In the genomic region with DNA sequence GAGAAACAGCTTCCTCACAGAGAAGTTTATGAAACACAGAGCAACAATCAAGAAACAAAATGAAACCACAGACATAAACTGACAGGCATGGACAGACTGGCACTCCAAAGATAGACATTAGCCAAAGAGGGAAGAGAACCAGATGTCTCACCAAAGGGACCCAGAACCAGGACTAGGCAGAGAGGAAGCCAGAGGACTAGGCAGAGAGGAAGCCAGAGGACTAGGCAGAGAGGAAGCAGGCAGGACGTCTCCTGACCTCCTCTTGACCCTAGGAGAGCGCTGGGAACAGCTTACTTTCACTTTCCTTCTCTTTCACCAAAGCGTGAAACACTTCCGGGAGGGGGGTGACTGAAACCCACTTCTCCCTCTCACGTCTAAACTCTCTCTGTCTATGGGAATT, we compare ENCODE assay signal across 8 mouse cellular contexts. TPM values are rescaled to one million over a fixed set of nuclear protein-coding genes. Genes with fewer than 3 reads are reported as not detected.
DNase-seq lines count a peak whose midpoint lies in the region; ATAC-seq and TF ChIP-seq lines count a peak whose summit lies in the region.
"Had no signal": no experiment of that assay in that cellular context is flagged by ENCODE, and none has a peak within 500 bp of the region (broad histone marks: within the 10 kb centered on the region; RNA-seq: fewer than 3 reads in every experiment).

No protein-coding gene starts in this region.

- no peaks in the 10 kb centered on the region for H3K27me3 ChIP-seq in G1E (ENCODE audit: insufficient read depth, low read length)
- no peaks in the 10 kb centered on the region for H3K27me3 ChIP-seq in heart, embryonic 12.5 days (replicated peaks)
- no peaks in the 10 kb centered on the region for H3K27me3 ChIP-seq in limb, embryonic 10.5 days (ENCODE audit: low read depth, poor library complexity, severe bottlenecking)
- H3K27me3 ChIP-seq in forebrain, embryonic 12.5 days: no peaks in the 10 kb centered on the region
- H3K27me3 ChIP-seq: midbrain, embryonic 12.5 days had no signal

- TF ChIP-seq CTCF in G1E (IDR thresholded peaks at IDR 0.05; ENCODE audit: low read depth, low read length): no peak

- DNase-seq in G1E (ENCODE audit: low spot score): no peak
- peak; percentile 77 for DNase-seq in adrenal gland, postnatal 14 days
- DNase-seq in limb, embryonic 10.5 days (ENCODE audit: low spot score): peak; percentile 36
- peak; percentile 50 for DNase-seq in mesoderm, embryonic 11.5 days (ENCODE audit: low read depth, low spot score)
- DNase-seq in thymus, postnatal 25 days: peak; percentile 69

- H3K4me2 ChIP-seq in heart, embryonic 12.5 days: peak overlapping the region; percentile 63
- no peak overlapping the region for H3K4me2 ChIP-seq in forebrain, embryonic 12.5 days
- H3K4me2 ChIP-seq: midbrain, embryonic 12.5 days had no signal

- no peak overlapping the region for H3K27ac ChIP-seq in heart, embryonic 12.5 days (ENCODE audit: poor library complexity, severe bottlenecking)
- no peak overlapping the region for H3K27ac ChIP-seq in limb, embryonic 10.5 days
- no peak overlapping the region for H3K27ac ChIP-seq in forebrain, embryonic 12.5 days
- H3K27ac ChIP-seq: midbrain, embryonic 12.5 days had no signal

- 4% methylated on average over 5 of the region's 5 CpGs for WGBS in heart, embryonic 12.5 days
- WGBS in limb, embryonic 10.5 days: 1% methylated on average over 5 of the region's 5 CpGs
- WGBS in forebrain, embryonic 12.5 days: 11% methylated on average over 5 of the region's 5 CpGs

- ATAC-seq in G1E (ENCODE audit: extremely low read depth, insufficient number of reproducible peaks, low FRiP score, poor library complexity, severe bottlenecking): peak; percentile 73
- no peak for ATAC-seq in heart, embryonic 12.5 days (ENCODE audit: insufficient number of reproducible peaks, low FRiP score)
- ATAC-seq in forebrain, embryonic 12.5 days (ENCODE audit: low FRiP score): no peak

- H3K36me3 ChIP-seq in G1E (replicated peaks): no peaks in the 10 kb centered on the region
- H3K36me3 ChIP-seq in heart, embryonic 12.5 days: no peaks in the 10 kb centered on the region
- no peaks in the 10 kb centered on the region for H3K36me3 ChIP-seq in limb, embryonic 10.5 days
- no peaks in the 10 kb centered on the region for H3K36me3 ChIP-seq in forebrain, embryonic 12.5 days (replicated peaks)
- H3K36me3 ChIP-seq: midbrain, embryonic 12.5 days had no signal

- no peak overlapping the region for H3K9ac ChIP-seq in heart, embryonic 12.5 days
- H3K9ac ChIP-seq in forebrain, embryonic 12.5 days: no peak overlapping the region
- H3K9ac ChIP-seq: midbrain, embryonic 12.5 days had no signal

- no peaks in the 10 kb centered on the region for H3K9me3 ChIP-seq in G1E (replicated peaks)
- no peaks in the 10 kb centered on the region for H3K9me3 ChIP-seq in heart, embryonic 12.5 days (replicated peaks)
- no peaks in the 10 kb centered on the region for H3K9me3 ChIP-seq in limb, embryonic 10.5 days (replicated peaks)
- no peaks in the 10 kb centered on the region for H3K9me3 ChIP-seq in forebrain, embryonic 12.5 days
- H3K9me3 ChIP-seq: midbrain, embryonic 12.5 days had no signal

- H3K4me1 ChIP-seq in G1E (ENCODE audit: insufficient read depth, low read depth, low read length): peaks cover 34% of the 10 kb centered on the region
- no peaks in the 10 kb centered on the region for H3K4me1 ChIP-seq in heart, embryonic 12.5 days (replicated peaks)
- peaks cover 7% of the 10 kb centered on the region for H3K4me1 ChIP-seq in limb, embryonic 10.5 days
- no peaks in the 10 kb centered on the region for H3K4me1 ChIP-seq in forebrain, embryonic 12.5 days

- peak overlapping the region; percentile 66 for H3K4me3 ChIP-seq in G1E (ENCODE audit: low read depth, low read length)
- H3K4me3 ChIP-seq in heart, embryonic 12.5 days: peak overlapping the region; percentile 26
- H3K4me3 ChIP-seq in limb, embryonic 10.5 days: peak overlapping the region; percentile 27; the same call in 1 of the 2 replicates
- H3K4me3 ChIP-seq in forebrain, embryonic 12.5 days (replicated peaks): no peak overlapping the region
- H3K4me3 ChIP-seq: midbrain, embryonic 12.5 days had no signal

RNA-seq across cellular contexts. Expression of gene Ccdc88b, which starts 11.3 kb away (rescaled TPM):
- total RNA-seq in G1E (2014; fragmentation: Nextera tagmentation): 14.6 and 18.8 TPM in 2 replicates
- 54.3 and 65.7 TPM in 2 replicates for total RNA-seq in G1E (2017)
- 102 and 124 TPM in 2 replicates for polyA plus RNA-seq in G1E (2012)
- 2.4 and 4.7 TPM in 2 replicates for total RNA-seq in adrenal gland, postnatal 14 days (2021)
- 0.47 and 0.55 TPM in 2 replicates for polyA plus RNA-seq in heart, embryonic 12.5 days (2016; fragmentation: Nextera tagmentation; extraction: Ambion mirVana)
- 0.15 and 0.61 TPM in 2 replicates for polyA plus RNA-seq in limb, embryonic 10.5 days (2016; fragmentation: Nextera tagmentation; extraction: Ambion mirVana)
- polyA plus RNA-seq in forebrain, embryonic 12.5 days (2016; fragmentation: Nextera tagmentation; extraction: Ambion mirVana): 0.43 and 1.1 TPM in 2 replicates

RNA-seq across cellular contexts. Expression of gene Rps6ka4, which starts 28.9 kb away (rescaled TPM):
- total RNA-seq in G1E (2014; fragmentation: Nextera tagmentation) (3.6 and 9.6 TPM in 2 replicates), G1E (2017) (7.2 and 9.8 TPM in 2 replicates)
- 29.5 and 37.6 TPM in 2 replicates for polyA plus RNA-seq in G1E (2012)
- 21.4 and 21.7 TPM in 2 replicates for total RNA-seq in adrenal gland, postnatal 14 days (2021)
- polyA plus RNA-seq in heart, embryonic 12.5 days (2016; fragmentation: Nextera tagmentation; extraction: Ambion mirVana): 14.8 and 19.3 TPM in 2 replicates
- 2.8 and 4.8 TPM in 2 replicates for polyA plus RNA-seq in limb, embryonic 10.5 days (2016; fragmentation: Nextera tagmentation; extraction: Ambion mirVana)
- polyA plus RNA-seq in forebrain, embryonic 12.5 days (2016; fragmentation: Nextera tagmentation; extraction: Ambion mirVana): 6.2 and 8.2 TPM in 2 replicates

RNA-seq across cellular contexts. Expression of gene Trmt112, which starts 40.1 kb away (rescaled TPM):
- 191 and 244 TPM in 2 replicates for total RNA-seq in G1E (2014; fragmentation: Nextera tagmentation)
- total RNA-seq in G1E (2017): 286 and 298 TPM in 2 replicates
- polyA plus RNA-seq in G1E (2012): 261 and 287 TPM in 2 replicates
- 76.6 and 79.0 TPM in 2 replicates for total RNA-seq in adrenal gland, postnatal 14 days (2021)
- 85.9 and 92.9 TPM in 2 replicates for polyA plus RNA-seq in heart, embryonic 12.5 days (2016; fragmentation: Nextera tagmentation; extraction: Ambion mirVana)
- polyA plus RNA-seq in limb, embryonic 10.5 days (2016; fragmentation: Nextera tagmentation; extraction: Ambion mirVana): 157 and 168 TPM in 2 replicates
- 137 and 138 TPM in 2 replicates for polyA plus RNA-seq in forebrain, embryonic 12.5 days (2016; fragmentation: Nextera tagmentation; extraction: Ambion mirVana)

RNA-seq across cellular contexts. Expression of gene Prdx5, which starts 40.6 kb away (rescaled TPM):
- total RNA-seq in G1E (2014; fragmentation: Nextera tagmentation) (53.7 and 59.2 TPM in 2 replicates), G1E (2017) (210 and 225 TPM in 2 replicates)
- 208 and 211 TPM in 2 replicates for polyA plus RNA-seq in G1E (2012)
- 420 and 426 TPM in 2 replicates for total RNA-seq in adrenal gland, postnatal 14 days (2021)
- 202 and 218 TPM in 2 replicates for polyA plus RNA-seq in heart, embryonic 12.5 days (2016; fragmentation: Nextera tagmentation; extraction: Ambion mirVana)
- polyA plus RNA-seq in limb, embryonic 10.5 days (2016; fragmentation: Nextera tagmentation; extraction: Ambion mirVana): 122 and 131 TPM in 2 replicates
- 148 and 160 TPM in 2 replicates for polyA plus RNA-seq in forebrain, embryonic 12.5 days (2016; fragmentation: Nextera tagmentation; extraction: Ambion mirVana)

RNA-seq across cellular contexts. Expression of gene Esrra, which starts 52.3 kb away (rescaled TPM):
- total RNA-seq in G1E (2014; fragmentation: Nextera tagmentation): 10.0 and 17.9 TPM in 2 replicates
- total RNA-seq in G1E (2017): 21.1 and 25.6 TPM in 2 replicates
- polyA plus RNA-seq in G1E (2012): 42.6 and 46.9 TPM in 2 replicates
- total RNA-seq in adrenal gland, postnatal 14 days (2021): 63.2 and 67.0 TPM in 2 replicates
- polyA plus RNA-seq in heart, embryonic 12.5 days (2016; fragmentation: Nextera tagmentation; extraction: Ambion mirVana): 27.4 and 30.2 TPM in 2 replicates
- polyA plus RNA-seq in limb, embryonic 10.5 days (2016; fragmentation: Nextera tagmentation; extraction: Ambion mirVana): 6.2 and 7.0 TPM in 2 replicates
- 11.4 and 13.0 TPM in 2 replicates for polyA plus RNA-seq in forebrain, embryonic 12.5 days (2016; fragmentation: Nextera tagmentation; extraction: Ambion mirVana)

Comparison
In these comparisons a context has a peak if more than half of its experiments do, and no peak if none do; other contexts are left out.
1. RNA of gene Ccdc88b, which starts 11.3 kb away (polyA plus RNA-seq): 102 to 124 TPM in G1E; 0.15 to 0.61 TPM in limb, embryonic 10.5 days, 0.47 to 0.55 TPM in heart, embryonic 12.5 days and 0.43 to 1.1 TPM in forebrain, embryonic 12.5 days; every median in the first group is over 10 times any median in the second.